Mouse (Mus musculus): ENCODE measurements around the gene Mylk.

DNA sequence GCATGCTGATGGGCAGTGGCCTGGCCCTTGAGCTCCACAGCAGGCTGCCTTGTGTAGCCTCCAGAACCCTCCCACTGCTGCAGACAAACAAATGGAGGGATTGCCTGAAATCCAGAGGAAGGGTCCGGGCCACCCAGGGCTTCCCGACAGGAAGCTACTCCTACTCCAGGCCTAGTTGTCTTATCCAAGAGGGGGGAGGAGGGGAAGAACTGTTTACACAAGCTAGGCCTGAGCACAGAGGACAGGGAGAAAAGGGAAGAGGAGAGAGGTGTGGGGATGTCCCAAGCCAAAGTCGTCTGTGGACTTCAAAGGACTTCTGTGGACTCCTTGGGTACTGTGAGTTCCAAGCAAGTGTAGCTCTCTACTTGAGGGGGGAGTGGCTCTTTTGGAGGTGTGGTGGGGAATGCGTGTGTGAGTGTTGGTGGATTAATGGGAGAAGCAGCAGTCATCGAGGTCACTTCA is 221.6 kb downstream of the Mylk start:
- TF ChIP-seq POLR2A (IDR thresholded peaks at IDR 0.05; ENCODE audit: insufficient read depth, low read depth, low read length) (no peak), CTCF (IDR thresholded peaks at IDR 0.05; ENCODE audit: insufficient read depth, low read depth, low read length) (no peak)
